ENCODE assay signal across 10 mouse cellular contexts in genomic region chr1:173361651-173362050, GRCm38 (mm10). TPM values are rescaled to one million over a fixed set of nuclear protein-coding genes. Genes with fewer than 3 reads are reported as not detected.
DNase-seq lines count a peak whose midpoint lies in the region; ATAC-seq and TF ChIP-seq lines count a peak whose summit lies in the region.
"Had no signal": no experiment of that assay in that cellular context is flagged by ENCODE, and none has a peak within 500 bp of the region (broad histone marks: within the 10 kb centered on the region; RNA-seq: fewer than 3 reads in every experiment).

No protein-coding gene starts in this region.

- H3K9ac ChIP-seq in heart, embryonic 11.5 days (ENCODE audit: low read depth, low read length): no peak overlapping the region

- no peak for TF ChIP-seq CTCF in gastrocnemius, adult 2 months (IDR thresholded peaks at IDR 0.05)

- intact Hi-C loops in gastrocnemius, adult 2 months (cut with DNase I): no loop called here

- H3K36me3 ChIP-seq in heart, embryonic 11.5 days (ENCODE audit: control insufficient read depth, insufficient read depth, low read length): no peaks in the 10 kb centered on the region
- H3K36me3 ChIP-seq: G1E had no signal

- DNase-seq in heart, adult 8-10 months (ENCODE audit: low spot score): peak; percentile 11
- peak; percentile 62 for DNase-seq in c-Kit-positive CD71-negative TER-119-negative erythroid progenitor cells, embryonic 14.5 days (ENCODE audit: low read depth)
- DNase-seq in kidney, adult 8-10 months: peak; percentile 32 to 51
- DNase-seq in lung, postnatal 36 days: peak; percentile 72
- no peak for DNase-seq in spleen, adult 12 weeks (ENCODE audit: low spot score)
- DNase-seq in gastrocnemius, adult 2 months: no peak
- DNase-seq in right cerebral cortex, postnatal 4 days: no peak

- H3K9me3 ChIP-seq in heart, embryonic 11.5 days (replicated peaks; ENCODE audit: control insufficient read depth, low read length): no peaks in the 10 kb centered on the region

- 25% methylated on average over 6 of the region's 6 CpGs for WGBS in heart, embryonic 11.5 days (ENCODE audit: insufficient replicate concordance)

- H3K4me3 ChIP-seq in heart, embryonic 11.5 days (ENCODE audit: low read depth, low read length): no peak overlapping the region
- no peak overlapping the region for H3K4me3 ChIP-seq in gastrocnemius, adult 2 months
- H3K4me3 ChIP-seq: erythroblast, embryonic 14.5 days had no signal

- peaks cover 4% of the 10 kb centered on the region; the same call in 1 of the 2 replicates for H3K4me1 ChIP-seq in heart, embryonic 11.5 days (ENCODE audit: control insufficient read depth, insufficient read depth, low read length)

- peaks cover 19% of the 10 kb centered on the region for H3K27me3 ChIP-seq in heart, embryonic 11.5 days (ENCODE audit: control insufficient read depth, insufficient read depth, low read length)

- H3K4me2 ChIP-seq in heart, embryonic 11.5 days: no peak overlapping the region

- no peak overlapping the region for H3K27ac ChIP-seq in heart, embryonic 11.5 days (ENCODE audit: low read depth, low read length)
- no peak overlapping the region for H3K27ac ChIP-seq in gastrocnemius, adult 2 months

- ATAC-seq in heart, embryonic 11.5 days (replicated peaks; ENCODE audit: insufficient number of reproducible peaks, low FRiP score, low TSS enrichment): no peak

RNA-seq across cellular contexts. Expression of gene Cadm3, which starts 5.8 kb away (rescaled TPM):
- total RNA-seq in heart, adult 8-10 months (2022): 1 to 10 TPM; 1.8 to 2.8 (median 2.6) TPM
- polyA plus RNA-seq in heart, embryonic 11.5 days (2014; fragmentation: Nextera tagmentation; extraction: Ambion mirVana): 1.3 TPM in 2 replicates
- 10 to 100 TPM in 1 of 2 experiments, 1 to 10 TPM in 1; 7.2 to 12.2 TPM for total RNA-seq in gastrocnemius, adult 2 months (2021)
- polyA plus RNA-seq: G1E had no signal

RNA-seq across cellular contexts. Expression of gene Aim2, which starts 11.0 kb away (rescaled TPM):
- total RNA-seq in heart, adult 8-10 months (2022): 1 to 10 TPM in 3 of 4 experiments, under 1 TPM in 1; 0.65 to 3.1 (median 1.4) TPM
- polyA plus RNA-seq in heart, embryonic 11.5 days (2014; fragmentation: Nextera tagmentation; extraction: Ambion mirVana): 1.9 and 3.1 TPM in 2 replicates
- total RNA-seq in gastrocnemius, adult 2 months (2021): under 1 TPM; 0.11 to 0.28 TPM
- polyA plus RNA-seq: G1E had no signal

RNA-seq across cellular contexts. Expression of gene Ackr1, which starts 28.1 kb away (rescaled TPM):
- total RNA-seq in heart, adult 8-10 months (2022): under 1 TPM; 0.23 to 0.56 (median 0.37) TPM
- 5.0 and 5.5 TPM in 2 replicates for polyA plus RNA-seq in heart, embryonic 11.5 days (2014; fragmentation: Nextera tagmentation; extraction: Ambion mirVana)
- total RNA-seq in gastrocnemius, adult 2 months (2021): 1 to 10 TPM; 2.5 to 3.0 TPM
- total RNA-seq: G1E had no signal
- polyA plus RNA-seq: G1E had no signal

Comparison
In these comparisons a context has a peak if more than half of its experiments do, and no peak if none do; other contexts are left out.
1. DNase-seq: peak in heart, adult 8-10 months (single experiment), c-Kit-positive CD71-negative TER-119-negative erythroid progenitor cells, embryonic 14.5 days (single experiment), kidney, adult 8-10 months (2 of 2) and lung, postnatal 36 days (single experiment); none in spleen, adult 12 weeks (single experiment), gastrocnemius, adult 2 months (single experiment) and right cerebral cortex, postnatal 4 days (single experiment).